Mouse (Mus musculus) embryonic fibroblast, embryonic 13.5 days (primary cell): ENCODE measurements around the gene Vipr1. TPM values are rescaled to one million over a fixed set of nuclear protein-coding genes. Genes with fewer than 3 reads are reported as not detected.
A peak's percentile ranks its signal among the peaks of the same experiment; 100 is the strongest.
"Not testable (repeated sequence)": the region's sequence is repeated elsewhere in the genome, so short reads cannot be mapped to it uniquely, and the experiment has no call there.

ENCODE experiments used
- H3K27ac ChIP-seq: 2 replicates; pipeline ENCODE4 v1.5.1; 2012; ENCODE audit warnings: low read length, control low read depth, inconsistent platforms; ENCODE audit not compliant: insufficient read depth
- H3K4me1 ChIP-seq: 2 replicates; pipeline ENCODE4 v1.6.1; 2011; ENCODE audit warnings: low read length; ENCODE audit not compliant: control insufficient read depth, insufficient read depth
- H3K4me3 ChIP-seq: 2 replicates; pipeline ENCODE4 v1.5.1; 2011; ENCODE audit warnings: mild to moderate bottlenecking, control low read depth, low read length; ENCODE audit not compliant: insufficient read depth
- CTCF ChIP-seq: IDR thresholded peaks from 2 replicates; pipeline ENCODE4 v1.5.1; 2011; ENCODE audit warnings: mild to moderate bottlenecking, control low read depth, low read length, moderate library complexity, borderline replicate concordance; ENCODE audit not compliant: insufficient read depth
- POLR2A ChIP-seq: IDR thresholded peaks from 2 replicates; pipeline ENCODE4 v1.6.1; 2011; ENCODE audit warnings: low read depth, mild to moderate bottlenecking, control low read depth, low read length, moderate library complexity
- polyA plus RNA-seq: library from polyadenylated mRNA; stranded (reverse); fragments of >200 nt; gene quantifications from 2 replicates; pipeline ENCODE4 v1.2.4, GENCODE M21; 2011; ENCODE audit warnings: low read depth; ENCODE audit not compliant: missing spikeins, insufficient read length

Gene Vipr1
- polyA plus RNA-seq: 0.14 TPM in 1 of 2 replicates, not detected in the other

GRCm38 (mm10) chr9:121642401-121643181 lies at the start of gene Vipr1:
Vipr1 (plus strand) TSS chr9:121642716.
- H3K4me1 ChIP-seq: no peaks in the 10 kb centered on the region
- H3K27ac ChIP-seq: no peak within 1 kb of the TSS
- TF ChIP-seq POLR2A (no peak), CTCF (no peak)
- peak within 1 kb of the TSS; percentile 34 for H3K4me3 ChIP-seq

DNA sequence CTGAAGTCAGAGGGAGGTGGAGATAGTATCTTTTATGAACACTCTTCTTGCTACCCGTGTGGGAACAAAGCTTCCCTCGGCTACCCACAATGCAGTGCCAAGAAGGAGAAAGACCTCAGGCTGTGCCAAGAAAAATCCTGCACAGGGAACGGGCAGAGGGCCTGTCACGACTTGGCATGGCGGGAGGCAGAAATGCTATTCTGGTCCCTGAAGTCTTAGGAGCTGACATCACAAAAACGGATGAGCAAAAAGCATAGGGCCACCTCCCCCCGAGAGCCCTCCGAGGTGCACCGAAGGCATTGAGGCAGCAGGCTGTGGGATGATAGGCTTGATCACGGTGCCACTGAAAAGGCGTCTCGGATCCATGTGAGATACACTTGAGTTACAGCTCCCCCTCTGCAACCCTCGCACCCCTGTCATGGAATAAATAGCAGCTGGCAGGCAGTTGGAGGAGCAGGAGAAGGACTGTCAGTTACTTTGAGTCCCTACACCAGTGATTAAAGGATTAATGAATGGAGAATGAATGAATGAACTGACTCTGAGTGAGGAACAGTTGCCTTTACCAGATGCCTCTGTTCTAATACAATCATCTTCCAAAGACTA lies 49.5 kb upstream of the Vipr1 start:
- H3K27ac ChIP-seq: no peak overlapping the region

GRCm38 (mm10) chr9:121593768-121594167 lies 48.7 kb upstream of the Vipr1 start:
- H3K27ac ChIP-seq: 0 out of 2 replicates have a peak overlapping the region, but pooled peaks have one; percentile 1
- not testable (repeated sequence) for H3K4me1 ChIP-seq

More for the DNA sequence above, 49.5 kb upstream of the Vipr1 start:
- no peak for TF ChIP-seq CTCF
- Histone ChIP-seq H3K4me3 (no peak overlapping the region), H3K4me1 (no peaks in the 10 kb centered on the region)

GRCm38 (mm10) chr9:121594771-121595170 lies 47.7 kb upstream of the Vipr1 start:
- no peak overlapping the region for H3K27ac ChIP-seq
- no peak for TF ChIP-seq CTCF
- no peak for TF ChIP-seq POLR2A
- H3K4me1 ChIP-seq: peaks cover 3% of the 10 kb centered on the region; the same call in 1 of the 2 replicates
- no peak overlapping the region for H3K4me3 ChIP-seq

More at GRCm38 (mm10) chr9:121593768-121594167, 48.7 kb upstream of the Vipr1 start:
- not testable (repeated sequence) for H3K4me3 ChIP-seq

GRCm38 (mm10) chr9:121598106-121598505 lies 44.4 kb upstream of the Vipr1 start:
- peak overlapping the region; percentile 25; the same call in 1 of the 2 replicates for H3K27ac ChIP-seq
- no peak overlapping the region for H3K4me3 ChIP-seq
- TF ChIP-seq POLR2A: no peak
- TF ChIP-seq CTCF: no peak
- H3K4me1 ChIP-seq: peaks cover 3% of the 10 kb centered on the region

GRCm38 (mm10) chr9:121599551-121599950 lies 43.0 kb upstream of the Vipr1 start:
- H3K27ac ChIP-seq: no peak overlapping the region
- TF ChIP-seq POLR2A (no peak), CTCF (no peak)
- peaks cover 3% of the 10 kb centered on the region for H3K4me1 ChIP-seq

DNA sequence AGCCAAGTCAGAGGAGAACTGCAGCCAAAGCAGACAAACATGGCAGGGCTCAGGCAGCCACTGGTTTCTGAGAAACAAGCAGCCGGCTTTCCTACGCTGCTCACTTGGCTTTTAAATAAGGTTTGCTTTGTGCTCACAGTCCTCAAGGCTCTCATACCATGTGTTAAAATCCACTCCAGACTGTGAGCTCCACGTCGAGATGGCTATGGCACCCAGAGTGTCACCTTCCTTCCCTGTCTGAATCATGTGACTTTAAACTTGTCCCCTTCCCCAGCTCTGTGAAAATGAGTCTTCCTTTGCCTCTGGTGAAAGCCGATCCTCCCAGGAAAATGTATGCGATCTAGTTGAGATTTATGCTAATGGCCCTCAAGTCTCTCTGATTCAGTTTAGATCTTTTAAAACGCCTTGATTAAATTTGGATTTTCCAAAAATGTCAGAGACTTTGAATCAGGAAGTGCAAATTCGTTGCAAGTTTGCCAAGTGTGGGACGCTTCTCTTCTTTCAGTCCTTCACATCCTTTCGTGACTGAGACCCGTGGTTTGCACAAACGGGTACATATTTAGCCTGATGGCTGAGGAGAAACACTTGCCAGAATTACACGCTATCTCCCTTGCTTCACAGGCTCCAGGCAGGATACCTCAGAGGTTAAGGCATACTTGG lies 42.2 kb upstream of the Vipr1 start:
- Histone ChIP-seq H3K27ac (no peak overlapping the region), H3K4me3 (no peak overlapping the region), H3K4me1 (peaks cover 3% of the 10 kb centered on the region)
- no peak for TF ChIP-seq CTCF
- TF ChIP-seq POLR2A: no peak

More at GRCm38 (mm10) chr9:121599551-121599950, 43.0 kb upstream of the Vipr1 start:
- H3K4me3 ChIP-seq: no peak overlapping the region

- Histone ChIP-seq H3K27ac (no peak overlapping the region), H3K4me1 (peaks cover 3% of the 10 kb centered on the region), H3K4me3 (no peak overlapping the region)
- TF ChIP-seq CTCF (no peak), POLR2A (no peak)
Observed at GRCm38 (mm10) chr9:121600861-121601427, 41.6 kb upstream of the Vipr1 start.

DNA sequence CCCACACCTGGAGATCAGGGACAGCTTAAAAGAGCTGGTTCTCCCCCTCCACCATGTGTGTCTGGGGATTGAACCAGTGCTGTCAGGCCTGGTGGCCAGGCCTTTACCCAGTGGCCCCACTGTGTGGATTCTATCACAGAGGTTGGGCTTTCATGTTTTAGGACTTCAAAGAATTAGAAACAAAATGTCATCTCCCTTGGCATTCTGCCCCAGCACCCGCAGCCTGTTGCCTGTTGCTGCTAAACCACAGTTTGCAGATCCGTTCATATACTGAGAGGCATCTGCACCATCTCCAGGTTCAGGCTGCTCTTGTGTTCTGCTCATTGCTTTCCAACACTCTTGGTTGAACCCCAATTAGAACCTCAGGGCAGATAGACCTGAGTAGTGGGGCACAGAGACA lies 40.1 kb upstream of the Vipr1 start:
- Histone ChIP-seq H3K27ac (no peak overlapping the region), H3K4me1 (peaks cover 3% of the 10 kb centered on the region), H3K4me3 (no peak overlapping the region)
- no peak for TF ChIP-seq POLR2A
- no peak for TF ChIP-seq CTCF
